Mouse (Mus musculus): Measurements from ENCODE around the gene Gstm2. TPM values are rescaled to one million over a fixed set of nuclear protein-coding genes. Genes with fewer than 3 reads are reported as not detected.

Gene Gstm2
- polyA plus RNA-seq (2017; shearing (Covaris generic)), result not detected

DNA sequence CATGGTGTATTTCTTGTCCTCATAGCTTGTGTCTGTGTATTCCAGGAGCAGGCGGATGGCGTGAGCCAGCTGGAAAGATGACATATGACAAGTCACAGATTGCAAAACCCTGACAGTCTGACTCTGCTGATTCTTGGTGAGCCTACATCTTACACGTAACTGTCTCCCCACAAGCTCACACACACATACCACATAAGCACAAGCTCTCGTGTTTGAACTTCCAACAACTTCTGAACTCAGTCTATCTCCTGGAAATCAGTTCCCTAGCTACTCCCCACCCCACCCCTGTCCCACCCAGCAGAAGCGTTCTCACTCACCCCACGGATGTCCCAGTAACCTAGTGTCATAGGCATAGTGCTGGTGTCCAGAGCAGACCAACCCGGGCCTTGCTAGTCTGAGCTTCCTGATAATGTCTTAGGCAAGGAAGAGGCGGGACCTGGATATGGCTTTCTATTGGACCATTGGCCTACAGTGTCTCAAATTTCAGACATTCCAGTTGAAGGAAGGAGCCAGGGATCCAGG lies at the start of gene Gstm2:
Gene Gstm2 (minus strand): TSS at position 413 of the 522 bp plus-strand sequence.

DNA sequence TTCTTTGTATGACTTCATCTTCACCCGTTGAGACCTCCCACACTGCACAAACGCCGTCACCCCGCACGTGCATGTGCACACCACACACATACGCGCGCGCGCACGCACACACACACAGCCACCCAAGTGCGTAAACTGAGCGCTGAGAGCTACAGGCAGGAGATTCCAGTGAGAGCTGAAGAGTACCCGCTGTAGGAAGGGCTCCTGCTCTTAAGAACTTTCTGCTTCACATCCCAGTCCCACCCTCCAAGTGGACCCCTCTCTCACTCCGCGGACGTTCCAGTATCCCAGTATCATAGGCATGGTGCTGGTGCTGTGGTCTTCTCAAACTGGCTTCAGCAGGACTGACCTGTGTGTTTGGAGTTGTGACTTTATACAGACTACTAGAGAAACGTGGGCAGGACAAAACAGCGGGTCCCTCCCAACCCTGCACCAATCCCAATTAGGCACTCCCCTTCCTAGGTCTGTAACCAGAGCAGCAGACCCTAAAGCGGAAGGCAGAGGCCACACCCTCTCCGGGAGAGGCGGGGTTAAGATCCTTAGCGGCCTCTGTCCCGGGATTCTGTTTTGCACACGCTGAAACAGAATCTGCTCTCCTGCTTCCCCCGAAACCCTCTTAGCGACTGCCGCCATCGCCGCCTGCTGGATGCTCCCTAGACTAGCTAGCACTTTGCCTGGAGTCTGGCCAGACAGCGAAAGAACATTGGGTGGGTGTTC lies 31.4 kb upstream of the Gstm2 start, which contains the start of gene Gstm1:
Gene Gstm1 (minus strand): TSS at position 501 of the 717 bp plus-strand sequence.

DNA sequence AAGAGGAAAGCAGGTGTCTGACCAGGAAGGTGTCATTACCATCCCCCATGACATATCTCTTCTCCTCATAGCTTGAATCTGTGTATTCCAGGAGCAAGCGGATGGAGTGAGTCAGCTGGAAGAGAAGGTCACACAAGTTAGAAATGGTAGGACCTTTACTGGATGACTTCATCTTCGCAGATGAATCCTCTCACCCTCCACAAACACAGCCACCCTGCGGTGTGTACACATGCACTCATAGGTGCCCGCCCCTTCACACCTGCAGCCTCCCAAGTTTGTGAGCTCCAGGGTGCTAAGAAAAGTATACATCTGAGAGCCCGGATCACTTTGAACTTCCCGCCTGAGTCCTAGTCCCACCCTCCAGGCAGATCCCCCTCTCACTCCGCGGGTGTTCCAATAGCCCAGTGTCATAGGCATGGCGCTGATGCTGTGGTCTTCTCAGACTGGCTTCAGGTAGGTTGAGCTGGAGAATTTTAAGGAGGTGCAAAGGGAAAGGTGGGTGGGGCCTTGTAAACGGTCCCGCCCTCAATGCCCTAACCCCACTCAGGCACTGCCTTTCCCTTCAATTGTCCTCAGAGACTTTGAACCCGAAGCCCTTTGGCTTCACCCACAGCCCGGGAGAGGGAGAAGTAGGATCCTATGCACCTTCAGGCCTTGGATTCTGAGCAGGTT lies 17.4 kb downstream of the Gstm2 start, which contains the start of gene Gstm3:
Gene Gstm3 (minus strand): TSS at position 560 of the 672 bp plus-strand sequence.

DNA sequence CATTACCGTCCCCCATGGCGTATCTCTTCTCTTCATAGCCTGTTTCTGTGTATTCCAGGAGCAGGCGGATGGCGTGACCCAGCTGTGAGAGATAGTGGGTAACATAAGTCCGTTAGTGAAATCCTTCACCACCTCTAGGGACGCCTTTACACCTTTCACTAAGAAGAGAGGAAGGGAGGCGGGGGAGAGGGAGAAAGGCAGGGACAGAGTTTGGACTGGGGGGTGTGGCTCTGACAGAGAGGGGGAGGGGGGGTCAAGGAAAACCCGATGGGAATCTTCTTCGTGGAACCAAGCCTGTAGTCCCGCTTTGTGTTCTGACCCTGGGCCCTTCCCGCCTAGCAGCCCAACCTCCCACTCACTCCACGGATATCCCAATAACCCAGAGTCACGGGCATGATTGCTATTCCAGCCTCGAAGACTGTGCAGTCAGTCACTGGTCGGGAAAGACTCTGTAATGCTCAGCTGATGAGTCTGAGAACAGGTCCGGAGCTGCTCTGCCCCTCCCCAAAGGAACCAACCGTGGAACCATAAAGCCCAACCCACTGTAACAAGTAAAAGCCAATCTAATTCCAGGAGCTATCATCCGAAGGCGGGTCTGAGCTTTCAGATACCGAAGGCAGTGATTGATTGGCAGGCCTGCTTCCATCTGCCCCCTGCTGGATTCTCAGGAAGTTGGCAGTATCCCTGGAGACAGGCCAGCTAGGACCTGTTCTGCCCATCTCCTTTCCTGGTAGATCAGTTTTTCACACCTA lies 42.8 kb downstream of the Gstm2 start, which contains the start of gene Gstm6:
Gene Gstm6 (minus strand): TSS at position 511 of the 752 bp plus-strand sequence.

Other genes with a start within 250 kb of the Gstm2 start
- gene Csf1, start 226.0 kb downstream of the Gstm2 start, polyA plus RNA-seq (2017; shearing (Covaris generic)), result 22.6 TPM
- gene Eps8l3, start 109.2 kb downstream of the Gstm2 start, polyA plus RNA-seq (2017; shearing (Covaris generic)), result not detected
- 1.4 TPM for gene Gstm5, start 90.6 kb downstream of the Gstm2 start, polyA plus RNA-seq (2017; shearing (Covaris generic))
- gene Gstm7, start 54.6 kb downstream of the Gstm2 start, polyA plus RNA-seq (2017; shearing (Covaris generic)), result 1.2 TPM
- not detected for gene Gstm6, start 42.7 kb downstream of the Gstm2 start, polyA plus RNA-seq (2017; shearing (Covaris generic))
- gene Gstm3, start 17.2 kb downstream of the Gstm2 start, polyA plus RNA-seq (2017; shearing (Covaris generic)), result not detected
- 2.6 TPM for gene Gstm1, start 31.5 kb upstream of the Gstm2 start, polyA plus RNA-seq (2017; shearing (Covaris generic))
- 10.1 TPM for gene Gstm4, start 58.4 kb upstream of the Gstm2 start, polyA plus RNA-seq (2017; shearing (Covaris generic))
- 58.2 TPM for gene Ampd2, start 100.2 kb upstream of the Gstm2 start, polyA plus RNA-seq (2017; shearing (Covaris generic))
- not detected for gene Gnat2, start 106.3 kb upstream of the Gstm2 start, polyA plus RNA-seq (2017; shearing (Covaris generic))
- 204 TPM for gene Gnai3, start 159.7 kb upstream of the Gstm2 start, polyA plus RNA-seq (2017; shearing (Covaris generic))
- not detected for gene Gpr61, start 168.4 kb upstream of the Gstm2 start, polyA plus RNA-seq (2017; shearing (Covaris generic))
- gene Amigo1, start 199.9 kb upstream of the Gstm2 start, polyA plus RNA-seq (2017; shearing (Covaris generic)), result 0.56 TPM
- gene Cyb561d1, start 214.8 kb upstream of the Gstm2 start, polyA plus RNA-seq (2017; shearing (Covaris generic)), result 25.3 TPM
- gene Atxn7l2, start 224.5 kb upstream of the Gstm2 start, polyA plus RNA-seq (2017; shearing (Covaris generic)), result 7.8 TPM
- gene Sypl2, start 240.2 kb upstream of the Gstm2 start, polyA plus RNA-seq (2017; shearing (Covaris generic)), result not detected